In genomic region chr14:38568184-38568583, GRCm38 (mm10) we compare ENCODE assay signal across 17 mouse cellular contexts.
"Had no signal": no experiment of that assay in that cellular context is flagged by ENCODE, and none has a peak within 500 bp of the region (broad histone marks: within the 10 kb centered on the region; RNA-seq: fewer than 3 reads in every experiment).

No protein-coding gene starts in this region.

- ATAC-seq: liver, embryonic 12.5 days; liver, postnatal 0 days; lung, postnatal 0 days; midbrain, embryonic 13.5 days; midbrain, embryonic 15.5 days; midbrain, embryonic 16.5 days had no signal

- DNase-seq: left cerebral cortex, postnatal 4 days; liver; liver, embryonic 13.5 days; liver, postnatal 0 days; lung, adult 18-20 months; lung, adult 2 months; lung, embryonic 14.5 days; lung, postnatal 10 days; lung, postnatal 14 days; lung, postnatal 36 days; lung, postnatal 4 days; midbrain, embryonic 14.5 days had no signal
